Mouse (Mus musculus): ENCODE measurements around the gene Psme2. TPM values are rescaled to one million over a fixed set of nuclear protein-coding genes. Genes with fewer than 3 reads are reported as not detected.

Gene Psme2
- polyA plus RNA-seq, 1 experiment, result 44.5 TPM

GRCm38 (mm10) chr14:55615876-55616275 lies 25.0 kb upstream of the Psme2 start:
- Histone ChIP-seq H3K27ac (ENCODE audit: insufficient read depth, low read length) (no peak overlapping the region), H3K4me3 (ENCODE audit: insufficient read depth, low read length) (no peak overlapping the region), H3K4me1 (ENCODE audit: control insufficient read depth, insufficient read depth, low read length) (no peaks in the 10 kb centered on the region)
- TF ChIP-seq CTCF (IDR thresholded peaks at IDR 0.05; ENCODE audit: extremely low read depth, insufficient read depth, low read length), result no peak
- TF ChIP-seq POLR2A (IDR thresholded peaks at IDR 0.05; ENCODE audit: extremely low read depth, insufficient read depth, low read length), result no peak

GRCm38 (mm10) chr14:55614565-55615178 lies 23.8 kb upstream of the Psme2 start:
- TF ChIP-seq CTCF (IDR thresholded peaks at IDR 0.05; ENCODE audit: extremely low read depth, insufficient read depth, low read length) (no peak), POLR2A (IDR thresholded peaks at IDR 0.05; ENCODE audit: extremely low read depth, insufficient read depth, low read length) (no peak)
- no peak overlapping the region for H3K4me3 ChIP-seq (ENCODE audit: insufficient read depth, low read length)
- no peak overlapping the region for H3K27ac ChIP-seq (ENCODE audit: insufficient read depth, low read length)
- no peaks in the 10 kb centered on the region for H3K4me1 ChIP-seq (ENCODE audit: control insufficient read depth, insufficient read depth, low read length)

GRCm38 (mm10) chr14:55613346-55613745 lies 22.4 kb upstream of the Psme2 start:
- H3K4me1 ChIP-seq (ENCODE audit: control insufficient read depth, insufficient read depth, low read length), result no peaks in the 10 kb centered on the region
- H3K4me3 ChIP-seq (ENCODE audit: insufficient read depth, low read length), result no peak overlapping the region
- TF ChIP-seq POLR2A (IDR thresholded peaks at IDR 0.05; ENCODE audit: extremely low read depth, insufficient read depth, low read length) (no peak), CTCF (IDR thresholded peaks at IDR 0.05; ENCODE audit: extremely low read depth, insufficient read depth, low read length) (no peak)
- H3K27ac ChIP-seq (ENCODE audit: insufficient read depth, low read length), result no peak overlapping the region

GRCm38 (mm10) chr14:55608339-55608738 lies 17.4 kb upstream of the Psme2 start:
- Histone ChIP-seq H3K4me3 (ENCODE audit: insufficient read depth, low read length) (no peak overlapping the region), H3K4me1 (ENCODE audit: control insufficient read depth, insufficient read depth, low read length) (no peaks in the 10 kb centered on the region), H3K27ac (ENCODE audit: insufficient read depth, low read length) (no peak overlapping the region)
- no peak for TF ChIP-seq POLR2A (IDR thresholded peaks at IDR 0.05; ENCODE audit: extremely low read depth, insufficient read depth, low read length)
- TF ChIP-seq CTCF (IDR thresholded peaks at IDR 0.05; ENCODE audit: extremely low read depth, insufficient read depth, low read length), result no peak

- TF ChIP-seq POLR2A (IDR thresholded peaks at IDR 0.05; ENCODE audit: extremely low read depth, insufficient read depth, low read length) (no peak), CTCF (IDR thresholded peaks at IDR 0.05; ENCODE audit: extremely low read depth, insufficient read depth, low read length) (no peak)
- Histone ChIP-seq H3K4me3 (ENCODE audit: insufficient read depth, low read length) (no peak overlapping the region), H3K4me1 (ENCODE audit: control insufficient read depth, insufficient read depth, low read length) (no peaks in the 10 kb centered on the region), H3K27ac (ENCODE audit: insufficient read depth, low read length) (no peak overlapping the region)
These were observed 15.0 kb upstream of the Psme2 start for GRCm38 (mm10) chr14:55605743-55606459.

GRCm38 (mm10) chr14:55604823-55605222 lies 13.9 kb upstream of the Psme2 start:
- Histone ChIP-seq H3K4me1 (ENCODE audit: control insufficient read depth, insufficient read depth, low read length) (no peaks in the 10 kb centered on the region), H3K27ac (ENCODE audit: insufficient read depth, low read length) (no peak overlapping the region), H3K4me3 (ENCODE audit: insufficient read depth, low read length) (no peak overlapping the region)
- TF ChIP-seq CTCF (IDR thresholded peaks at IDR 0.05; ENCODE audit: extremely low read depth, insufficient read depth, low read length), result no peak
- no peak for TF ChIP-seq POLR2A (IDR thresholded peaks at IDR 0.05; ENCODE audit: extremely low read depth, insufficient read depth, low read length)

GRCm38 (mm10) chr14:55603633-55604576 lies 13.0 kb upstream of the Psme2 start:
- Histone ChIP-seq H3K4me1 (ENCODE audit: control insufficient read depth, insufficient read depth, low read length) (no peaks in the 10 kb centered on the region), H3K27ac (ENCODE audit: insufficient read depth, low read length) (no peak overlapping the region), H3K4me3 (ENCODE audit: insufficient read depth, low read length) (0 out of 2 replicates have a peak overlapping the region, but pooled peaks have one; percentile 1)
- TF ChIP-seq POLR2A (IDR thresholded peaks at IDR 0.05; ENCODE audit: extremely low read depth, insufficient read depth, low read length) (peak; percentile 31; the same call in 1 of the 2 replicates), CTCF (IDR thresholded peaks at IDR 0.05; ENCODE audit: extremely low read depth, insufficient read depth, low read length) (peak; percentile 84)

GRCm38 (mm10) chr14:55603271-55603632 lies 12.3 kb upstream of the Psme2 start, which contains the start of gene Irf9:
Gene Irf9 (plus strand): TSS chr14:55603571.
- TF ChIP-seq POLR2A (IDR thresholded peaks at IDR 0.05; ENCODE audit: extremely low read depth, insufficient read depth, low read length) (no peak), CTCF (IDR thresholded peaks at IDR 0.05; ENCODE audit: extremely low read depth, insufficient read depth, low read length) (no peak)
- H3K27ac ChIP-seq (ENCODE audit: insufficient read depth, low read length), result no peak within 1 kb of the TSS
- 0 out of 2 replicates have a peak within 1 kb of the TSS, but pooled peaks have one; percentile 1 for H3K4me3 ChIP-seq (ENCODE audit: insufficient read depth, low read length)
- H3K4me1 ChIP-seq (ENCODE audit: control insufficient read depth, insufficient read depth, low read length), result no peaks in the 10 kb centered on the region
